Mouse (Mus musculus) intestine, embryonic 15.5 days (tissue): ENCODE measurements at regions not wholly inside any gene's neighbourhood (a gene's known extent, or its start where the extent isn't known, plus 50 kb on each side); places are given as distances from the start of the nearest gene placed in this dataset.

Experiments used
- ATAC-seq: fragments of 200-750 bp; cut with Nextera tagmentation; 2 replicates; pipeline ENCODE4 v1.8.0; 2017; ENCODE audit warnings: moderate TSS enrichment, moderate library complexity
- H3K27ac ChIP-seq: fragments of 300-500 bp; sonication (generic); 2 replicates; pipeline ENCODE4 v1.5.1; 2015; ENCODE audit warnings: mild to moderate bottlenecking, inconsistent platforms
- H3K27me3 ChIP-seq: fragments of 300-500 bp; sonication (generic); replicated peaks from 2 replicates; pipeline ENCODE4 v1.6.1; 2015; ENCODE audit warnings: inconsistent platforms
- H3K36me3 ChIP-seq: fragments of 300-500 bp; sonication (generic); 2 replicates; pipeline ENCODE4 v1.6.1; 2015; ENCODE audit warnings: inconsistent platforms
- H3K4me1 ChIP-seq: fragments of 300-500 bp; sonication (generic); replicated peaks from 2 replicates; pipeline ENCODE4 v1.6.1; 2015; ENCODE audit warnings: inconsistent platforms
- H3K4me2 ChIP-seq: fragments of 300-500 bp; sonication (generic); replicated peaks from 2 replicates; pipeline ENCODE4 v1.6.1; 2015; ENCODE audit warnings: mild to moderate bottlenecking, inconsistent platforms
- H3K4me3 ChIP-seq: fragments of 300-500 bp; sonication (generic); replicated peaks from 2 replicates; pipeline ENCODE4 v1.5.1; 2015; ENCODE audit warnings: inconsistent platforms
- H3K9ac ChIP-seq: fragments of 300-500 bp; sonication (generic); 2 replicates; pipeline ENCODE4 v1.6.1; 2015; ENCODE audit warnings: inconsistent platforms
- H3K9me3 ChIP-seq: fragments of 300-500 bp; sonication (generic); 2 replicates; pipeline ENCODE4 v1.6.1; 2016; ENCODE audit warnings: inconsistent platforms
- WGBS: fragments of 180-500 bp; shearing (Covaris S2); methylation state at CpG from one replicate; pipeline ENCODE4 v1.1.7; 2015; 5-methylcytosine and 5-hydroxymethylcytosine counted together

DNA sequence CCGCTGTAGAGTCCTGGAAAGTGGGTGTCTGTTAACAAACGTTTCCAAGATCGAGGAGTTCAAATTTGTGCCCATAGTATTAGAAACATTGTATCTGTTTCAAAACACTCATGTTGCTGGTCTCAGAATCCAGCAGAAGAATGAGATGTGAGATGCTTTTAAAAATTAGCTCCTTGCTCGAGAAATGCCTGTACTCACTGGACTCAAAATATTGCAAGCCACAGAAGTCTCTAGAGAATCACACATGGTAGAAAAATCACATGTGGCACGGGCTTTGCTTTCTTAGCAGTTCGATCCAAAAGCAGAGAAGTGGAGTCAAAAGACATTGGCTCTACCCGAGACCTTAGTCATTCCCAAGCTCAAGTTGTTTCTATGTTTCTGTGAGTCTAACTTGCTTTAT lies 67.0 kb upstream of the Cpsf6 start:
- no peak overlapping the region for H3K4me2 ChIP-seq
- H3K27me3 ChIP-seq = no peaks in the 10 kb centered on the region
- H3K9ac ChIP-seq = no peak overlapping the region
- no peak for ATAC-seq
- no peak overlapping the region for H3K27ac ChIP-seq
- no peaks in the 10 kb centered on the region for H3K36me3 ChIP-seq
- H3K9me3 ChIP-seq = no peaks in the 10 kb centered on the region
- 88% methylated on average over 7 of the region's 7 CpGs for WGBS
- no peaks in the 10 kb centered on the region for H3K4me1 ChIP-seq
- H3K4me3 ChIP-seq = no peak overlapping the region

DNA sequence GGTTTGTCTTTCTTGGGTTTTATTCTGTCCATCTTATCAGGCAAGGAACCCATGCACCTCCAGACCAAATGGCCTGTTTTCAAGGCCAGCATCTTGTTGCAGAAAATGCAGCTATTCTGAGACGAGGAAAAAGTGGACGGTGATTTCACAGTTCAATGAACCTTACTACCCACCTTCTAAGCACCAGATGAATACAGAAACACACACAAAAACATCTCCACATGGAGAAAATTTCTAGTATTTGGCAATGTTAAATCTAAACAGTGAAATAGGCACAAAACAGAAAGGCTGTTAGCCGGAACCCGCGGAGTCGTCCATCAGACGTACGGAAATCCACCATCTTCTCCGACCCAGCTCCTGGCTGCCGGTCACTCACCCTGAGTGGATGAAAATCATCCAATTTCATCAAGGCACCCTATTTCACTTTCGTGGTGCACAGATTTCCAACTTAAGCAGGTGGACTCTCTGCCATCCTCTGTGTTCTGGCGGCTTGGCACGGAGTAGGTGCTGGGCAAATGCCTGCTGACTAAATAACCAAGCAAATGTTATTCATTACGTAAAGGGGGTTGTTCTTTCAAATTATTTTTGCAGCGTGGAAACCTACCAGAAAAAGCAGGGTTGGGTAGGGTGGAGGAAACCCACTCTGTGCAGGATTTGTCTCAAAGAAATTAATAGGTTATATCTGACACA lies 66.1 kb upstream of the Cpsf6 start:
- Histone ChIP-seq H3K36me3 (no peaks in the 10 kb centered on the region), H3K4me3 (no peak overlapping the region), H3K4me1 (no peaks in the 10 kb centered on the region), H3K27me3 (no peaks in the 10 kb centered on the region), H3K9ac (no peak overlapping the region), H3K9me3 (no peaks in the 10 kb centered on the region), H3K4me2 (no peak overlapping the region), H3K27ac (no peak overlapping the region)
- 91% methylated on average over 15 of the region's 15 CpGs for WGBS
- no peak for ATAC-seq

DNA sequence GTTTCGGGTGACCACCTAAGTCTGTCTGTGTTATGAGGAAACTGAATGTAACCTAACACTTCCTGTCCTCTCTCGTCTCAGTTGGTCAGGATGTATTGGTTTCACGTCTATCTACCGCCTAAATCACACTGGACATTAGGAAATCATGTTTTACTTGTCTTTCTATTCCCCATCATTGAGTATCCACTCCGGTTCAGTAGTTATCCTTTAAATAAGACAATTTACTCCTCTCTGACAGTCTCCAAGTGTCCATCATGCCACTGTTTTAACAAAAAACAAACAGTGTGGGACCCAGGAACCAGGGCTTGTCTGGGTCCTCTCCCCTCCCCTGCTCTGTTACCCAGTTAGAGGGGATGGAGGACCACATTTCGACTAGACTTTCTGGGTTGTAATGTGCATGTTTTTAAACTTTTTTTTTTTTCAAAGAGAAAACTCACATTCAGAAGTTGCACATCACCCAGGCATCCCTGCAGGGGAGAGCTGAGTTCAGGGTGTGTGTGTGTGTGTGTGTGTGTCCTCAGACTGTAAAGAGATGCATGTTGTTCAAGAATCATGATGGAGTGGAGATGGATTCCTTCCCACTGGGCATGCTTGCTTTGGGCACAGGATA lies 65.5 kb upstream of the Cpsf6 start:
- no peaks in the 10 kb centered on the region for H3K4me1 ChIP-seq
- no peak overlapping the region for H3K4me3 ChIP-seq
- no peaks in the 10 kb centered on the region for H3K9me3 ChIP-seq
- no peaks in the 10 kb centered on the region for H3K36me3 ChIP-seq
- 54% methylated on average over 6 of the region's 6 CpGs for WGBS
- H3K27me3 ChIP-seq = no peaks in the 10 kb centered on the region
- H3K4me2 ChIP-seq = no peak overlapping the region
- no peak overlapping the region for H3K27ac ChIP-seq
- no peak overlapping the region for H3K9ac ChIP-seq
- ATAC-seq = no peak

GRCm38 (mm10) chr10:117444761-117445160 lies 64.9 kb upstream of the Cpsf6 start:
- Histone ChIP-seq H3K4me3 (no peak overlapping the region), H3K27ac (no peak overlapping the region), H3K4me2 (no peak overlapping the region), H3K9me3 (no peaks in the 10 kb centered on the region), H3K4me1 (no peaks in the 10 kb centered on the region), H3K9ac (no peak overlapping the region), H3K36me3 (no peaks in the 10 kb centered on the region), H3K27me3 (no peaks in the 10 kb centered on the region)
- WGBS = 78% methylated on average over 10 of the region's 10 CpGs
- no peak for ATAC-seq

GRCm38 (mm10) chr10:117443426-117444350 lies 63.9 kb upstream of the Cpsf6 start:
- no peak for ATAC-seq
- no peak overlapping the region for H3K27ac ChIP-seq
- WGBS = 89% methylated on average over 4 of the region's 4 CpGs
- H3K4me3 ChIP-seq = no peak overlapping the region
- no peak overlapping the region for H3K9ac ChIP-seq
- H3K4me2 ChIP-seq = no peak overlapping the region
- H3K9me3 ChIP-seq = no peaks in the 10 kb centered on the region
- H3K27me3 ChIP-seq = no peaks in the 10 kb centered on the region
- no peaks in the 10 kb centered on the region for H3K4me1 ChIP-seq
- H3K36me3 ChIP-seq = no peaks in the 10 kb centered on the region

DNA sequence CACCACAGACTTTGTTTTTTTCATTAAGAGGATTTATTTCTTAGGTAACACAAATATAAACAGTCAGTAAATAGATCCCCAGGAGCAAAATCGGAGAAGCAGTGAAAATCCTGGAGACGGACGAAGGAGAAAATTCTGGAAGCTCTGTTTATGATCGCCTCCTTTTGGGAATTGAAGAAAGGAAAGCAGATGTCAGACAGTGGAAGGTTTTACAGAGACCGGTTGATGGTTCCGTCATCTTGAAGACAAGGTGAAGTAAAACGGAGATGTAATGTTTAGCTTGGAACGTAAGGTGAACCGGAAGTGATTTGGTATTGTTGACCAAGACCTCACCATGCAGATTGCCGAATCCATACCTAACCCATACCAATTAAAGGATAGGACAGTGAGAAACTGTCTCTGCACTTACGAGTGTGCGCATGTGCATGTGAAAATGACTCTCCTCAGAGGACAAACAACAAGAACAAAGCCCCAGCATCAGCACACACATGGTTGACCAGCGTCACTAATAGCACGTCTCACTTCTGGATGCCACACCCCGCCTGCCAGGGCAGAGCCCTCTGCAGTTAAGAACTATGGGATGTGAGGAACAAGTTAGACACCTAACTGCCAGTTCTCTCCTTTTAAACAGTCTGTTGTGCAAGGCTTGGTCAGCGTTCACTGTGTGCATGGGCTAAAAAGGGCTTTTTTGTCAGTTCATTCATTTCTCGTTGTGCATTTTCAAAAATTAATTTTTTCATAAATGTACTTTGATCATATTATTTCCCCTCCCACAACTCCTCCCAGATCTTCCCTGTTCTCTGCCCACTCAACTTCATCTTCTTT lies 62.4 kb upstream of the Cpsf6 start:
- 87% methylated on average over 17 of the region's 17 CpGs for WGBS
- no peak for ATAC-seq
- H3K36me3 ChIP-seq = no peaks in the 10 kb centered on the region

DNA sequence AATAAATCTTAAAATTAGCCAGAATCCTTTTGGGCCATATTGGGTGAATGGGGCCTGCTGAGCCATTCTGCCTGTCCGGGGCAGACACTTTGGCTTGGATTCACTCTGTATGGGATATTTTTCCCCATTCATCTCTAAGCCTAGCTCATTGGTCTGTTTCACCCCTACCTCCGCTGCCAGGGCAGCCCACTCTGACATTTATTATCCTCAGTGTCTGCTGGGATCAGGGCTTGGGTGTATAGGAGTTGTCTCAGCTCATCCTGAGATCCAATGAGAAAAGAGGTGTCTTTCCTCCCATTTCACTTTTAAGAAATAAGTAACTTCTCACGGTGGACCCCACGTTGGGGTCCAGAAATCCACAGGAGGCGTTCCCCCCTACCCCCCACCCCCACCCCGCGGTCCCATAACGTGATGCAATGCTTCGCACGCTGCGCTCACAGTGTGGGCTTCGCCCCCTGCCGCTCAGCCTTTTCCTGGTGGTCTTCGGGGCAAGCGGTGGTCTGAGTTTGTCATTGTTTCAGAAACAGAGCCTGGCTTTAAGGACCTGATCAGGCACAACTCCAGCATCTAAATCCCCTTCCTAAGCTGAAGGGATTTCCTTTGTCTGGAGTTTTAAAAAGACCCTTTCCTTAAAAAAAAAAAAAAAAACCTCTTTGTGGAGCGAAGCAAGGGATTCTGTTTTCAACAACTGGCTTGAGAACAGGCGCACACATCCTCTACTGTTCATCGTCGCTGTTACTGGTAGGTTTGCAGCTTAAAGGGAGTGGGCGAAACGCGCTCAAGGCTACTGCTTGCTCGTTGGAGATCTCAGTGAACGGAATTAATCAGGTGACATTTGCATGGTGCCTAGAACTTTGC lies 61.5 kb upstream of the Cpsf6 start:
- no peaks in the 10 kb centered on the region for H3K9me3 ChIP-seq
- no peak overlapping the region for H3K4me2 ChIP-seq
- no peaks in the 10 kb centered on the region for H3K36me3 ChIP-seq
- H3K27me3 ChIP-seq = no peaks in the 10 kb centered on the region
- H3K9ac ChIP-seq = no peak overlapping the region
- H3K27ac ChIP-seq = no peak overlapping the region
- 43% methylated on average over 24 of the region's 24 CpGs for WGBS
- no peak for ATAC-seq
- H3K4me3 ChIP-seq = no peak overlapping the region
- no peaks in the 10 kb centered on the region for H3K4me1 ChIP-seq

More for the DNA sequence above, 62.4 kb upstream of the Cpsf6 start:
- Histone ChIP-seq H3K4me3 (no peak overlapping the region), H3K27me3 (no peaks in the 10 kb centered on the region), H3K9ac (no peak overlapping the region), H3K4me2 (no peak overlapping the region), H3K4me1 (no peaks in the 10 kb centered on the region), H3K27ac (no peak overlapping the region), H3K9me3 (no peaks in the 10 kb centered on the region)

DNA sequence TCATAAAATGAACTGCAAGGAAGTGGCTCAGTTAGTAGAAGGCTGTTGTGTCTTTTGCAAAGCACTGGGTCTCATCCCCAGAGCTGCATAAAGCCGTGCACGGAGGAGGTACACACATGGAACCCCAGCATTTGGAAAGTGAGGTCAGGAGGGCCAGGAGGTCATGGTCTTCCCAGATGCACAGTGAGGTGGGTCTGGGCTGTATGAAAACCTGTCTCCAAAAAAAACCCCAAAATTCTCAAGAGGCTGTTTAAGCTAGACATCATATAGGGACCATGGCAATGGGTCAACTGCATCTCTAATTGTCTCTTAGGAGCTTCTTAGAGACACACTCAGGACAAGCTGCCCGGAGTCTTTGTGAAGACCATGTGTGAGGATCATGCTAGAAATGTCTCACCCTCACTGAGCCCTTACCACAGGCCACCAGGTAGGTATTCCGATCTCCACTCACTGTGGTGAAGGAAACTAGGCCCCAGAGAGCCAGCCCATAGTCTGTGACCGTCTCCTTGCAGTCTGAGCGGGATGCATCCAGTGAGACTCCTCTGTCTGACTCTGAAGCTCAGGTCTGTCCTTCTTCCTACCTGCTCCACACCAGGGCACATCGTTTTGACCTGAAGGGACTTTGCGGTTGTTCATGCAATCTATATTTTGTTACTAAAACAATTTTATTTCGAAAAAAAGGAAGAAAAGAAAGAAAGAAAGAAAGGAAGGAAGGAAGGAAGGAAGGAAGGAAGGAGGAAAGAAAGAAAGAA lies 60.6 kb upstream of the Cpsf6 start:
- Histone ChIP-seq H3K4me1 (no peaks in the 10 kb centered on the region; the same call in 1 of the 2 replicates), H3K27me3 (no peaks in the 10 kb centered on the region), H3K4me3 (no peak overlapping the region), H3K36me3 (no peaks in the 10 kb centered on the region), H3K4me2 (no peak overlapping the region), H3K27ac (no peak overlapping the region), H3K9me3 (no peaks in the 10 kb centered on the region), H3K9ac (no peak overlapping the region)
- ATAC-seq = no peak
- WGBS = 90% methylated on average over 9 of the region's 9 CpGs

DNA sequence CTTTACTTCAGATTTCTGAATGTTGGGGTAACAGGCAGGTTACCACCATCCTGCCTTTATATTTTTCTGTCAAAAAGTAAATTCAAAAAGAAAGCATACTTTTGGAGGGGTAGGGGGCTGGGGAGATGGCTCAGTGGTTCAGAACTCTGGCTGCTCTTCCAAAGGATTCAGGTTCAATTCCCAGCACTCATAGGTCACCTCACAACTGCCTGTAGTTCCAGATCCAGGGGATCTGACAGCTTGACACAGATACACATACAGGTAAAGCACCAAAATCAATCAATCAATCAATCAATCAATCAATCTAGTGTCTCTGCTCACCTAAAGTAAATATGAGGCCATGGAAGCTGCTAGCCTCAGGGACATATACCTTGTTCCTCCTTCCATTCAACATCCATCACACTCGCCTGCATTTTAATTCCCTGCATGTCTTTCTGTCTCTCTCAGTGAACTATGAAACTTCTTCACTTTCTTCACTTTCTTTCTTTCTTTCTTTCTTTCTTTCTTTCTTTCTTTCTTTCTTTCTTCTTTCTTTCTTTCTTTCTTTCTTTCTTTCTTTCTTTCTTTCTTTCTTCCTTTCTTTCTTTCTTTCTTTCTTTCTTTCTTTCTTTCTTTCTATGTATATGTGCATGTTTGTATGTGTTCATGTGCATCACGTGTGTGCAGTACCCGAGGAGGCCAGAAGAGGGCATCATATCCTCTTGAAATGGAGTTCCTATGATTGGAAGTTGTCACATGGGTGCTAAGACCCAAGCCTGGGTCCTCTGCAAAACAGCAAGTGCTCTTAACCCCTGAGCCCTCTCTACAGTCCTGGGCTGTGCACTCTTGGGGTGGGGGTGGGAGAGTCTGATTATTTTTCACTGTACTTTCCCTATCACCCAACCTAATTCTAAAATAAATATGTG lies 59.6 kb upstream of the Cpsf6 start:
- H3K4me2 ChIP-seq = no peak overlapping the region
- 88% methylated on average over 3 of the region's 3 CpGs for WGBS
- H3K9ac ChIP-seq = no peak overlapping the region
- no peak for ATAC-seq
- H3K27ac ChIP-seq = no peak overlapping the region
- H3K27me3 ChIP-seq = no peaks in the 10 kb centered on the region
- H3K9me3 ChIP-seq = no peaks in the 10 kb centered on the region
- no peak overlapping the region for H3K4me3 ChIP-seq
- H3K4me1 ChIP-seq = peaks cover 5% of the 10 kb centered on the region
- no peaks in the 10 kb centered on the region for H3K36me3 ChIP-seq

GRCm38 (mm10) chr10:117438614-117439193 lies 58.9 kb upstream of the Cpsf6 start:
- Histone ChIP-seq H3K27ac (no peak overlapping the region), H3K36me3 (no peaks in the 10 kb centered on the region), H3K4me1 (peaks cover 5% of the 10 kb centered on the region), H3K9me3 (no peaks in the 10 kb centered on the region), H3K4me3 (no peak overlapping the region), H3K9ac (no peak overlapping the region), H3K4me2 (no peak overlapping the region), H3K27me3 (no peaks in the 10 kb centered on the region)
- no peak for ATAC-seq
- WGBS = 91% methylated on average over 3 of the region's 3 CpGs
